Mouse (Mus musculus) layer of hippocampus, adult 8-10 months (tissue): ENCODE data around the gene Prpf40a. TPM values are rescaled to one million over a fixed set of nuclear protein-coding genes. Genes with fewer than 3 reads are reported as not detected.

ENCODE experiments used
- DNase-seq, 2 experiments: peaks; one replicate each; pipeline ENCODE4 v3.0.0; 2022; ENCODE audit warnings: low spot score in 2 of 2
- total RNA-seq, 4 experiments: library from RNA; stranded (reverse); gene quantifications; 2 replicates each; pipeline ENCODE4 v1.2.4; 2022

The Prpf40a gene
- 10 to 100 TPM; 46.4 to 54.2 (median 49.5) TPM for total RNA-seq

DNA sequence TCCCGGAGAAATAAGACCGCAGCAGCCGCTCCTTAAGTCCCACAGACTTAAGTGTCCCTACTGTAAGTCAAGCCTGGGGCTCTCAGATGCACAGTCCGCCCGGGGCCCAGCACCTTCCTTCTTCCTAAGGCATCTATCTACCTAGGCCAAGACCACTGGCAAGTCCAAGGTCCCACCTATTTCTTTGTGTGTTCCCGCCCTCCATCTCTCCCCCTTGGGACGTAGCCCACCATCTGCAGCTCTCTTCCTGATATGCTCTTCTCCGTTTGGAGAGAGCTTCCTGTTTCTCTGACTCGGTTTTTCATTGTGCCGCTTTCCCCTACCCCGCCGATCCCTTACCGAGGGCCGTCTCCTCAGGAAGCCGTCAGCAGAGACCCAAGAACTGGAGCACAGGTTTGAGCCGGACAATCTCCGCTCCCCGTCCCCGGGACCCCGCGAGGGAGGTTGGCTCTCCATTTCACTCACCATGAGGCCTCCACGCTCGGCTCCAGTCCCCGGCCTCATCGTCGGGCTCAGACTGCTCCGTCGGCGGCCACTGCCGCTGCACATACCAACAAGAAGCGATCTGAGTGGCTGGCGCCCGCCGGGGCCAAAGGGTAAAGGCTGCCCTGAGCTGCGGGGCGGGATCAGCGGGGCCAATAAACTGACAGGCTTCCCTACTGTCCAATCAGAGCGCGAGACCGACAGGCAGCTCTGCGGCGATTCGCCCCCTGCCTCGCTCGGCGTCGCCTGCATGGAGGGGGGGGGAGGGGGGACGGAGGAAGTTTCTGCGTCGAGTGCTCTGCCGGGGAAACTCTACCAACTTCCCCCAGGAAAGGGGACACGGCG is at the start of gene Prpf40a:
Prpf40a (minus strand) TSS at position 601 of the 828 bp plus-strand sequence.
- DNase-seq = peak; percentile 98 to 99

GRCm38 (mm10) chr2:53222242-53222641 is 31.2 kb upstream of the Prpf40a start:
- DNase-seq = no peak

- DNase-seq = no peak
Measured at GRCm38 (mm10) chr2:53213493-53213892, 22.4 kb upstream of the Prpf40a start.

- no peak for DNase-seq
Measured at GRCm38 (mm10) chr2:53206749-53207148, 15.7 kb upstream of the Prpf40a start.

GRCm38 (mm10) chr2:53204373-53205274 is 13.5 kb upstream of the Prpf40a start:
- no peak for DNase-seq

- no peak for DNase-seq
Measured at GRCm38 (mm10) chr2:53200164-53200885, 9.2 kb upstream of the Prpf40a start.

DNA sequence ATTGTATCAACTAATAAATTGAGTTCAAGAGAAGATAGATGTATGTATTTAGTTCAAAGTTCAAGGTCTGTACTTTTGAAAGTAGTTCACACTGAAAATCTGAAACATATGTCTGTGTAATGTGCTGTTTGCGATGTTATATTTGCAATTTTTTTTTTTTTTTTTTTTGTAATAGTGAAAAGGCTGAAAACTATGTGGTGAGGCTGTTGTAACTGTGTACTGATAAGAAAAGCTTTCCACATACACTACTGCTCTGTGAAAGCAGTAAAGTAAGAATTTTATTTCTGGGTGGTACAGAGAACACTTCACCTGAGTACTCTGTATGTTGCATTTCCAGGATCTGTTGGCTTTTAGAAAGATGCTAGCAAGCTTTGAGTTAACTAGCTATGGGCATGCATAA is 8.1 kb upstream of the Prpf40a start:
- DNase-seq = no peak

DNA sequence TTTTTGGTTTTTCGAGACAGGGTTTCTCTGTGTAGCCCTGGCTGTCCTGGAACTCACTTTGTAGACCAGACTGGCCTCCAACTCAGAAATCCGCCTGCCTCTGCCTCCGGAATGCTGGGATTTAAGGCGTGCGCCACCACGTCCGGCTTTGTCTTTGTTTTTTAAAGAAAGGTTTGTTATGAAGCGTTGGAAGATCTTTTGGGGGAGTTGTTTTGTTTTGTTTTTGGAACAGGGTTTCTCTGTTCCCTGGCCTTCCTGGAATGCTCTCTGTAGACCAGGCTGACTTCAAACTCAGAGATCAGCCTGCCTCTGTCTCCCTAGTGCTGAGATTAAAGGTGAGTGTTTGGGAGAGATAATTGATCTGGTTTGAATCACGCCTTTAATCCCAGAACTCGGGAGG is 5.3 kb upstream of the Prpf40a start:
- DNase-seq = no peak

DNA sequence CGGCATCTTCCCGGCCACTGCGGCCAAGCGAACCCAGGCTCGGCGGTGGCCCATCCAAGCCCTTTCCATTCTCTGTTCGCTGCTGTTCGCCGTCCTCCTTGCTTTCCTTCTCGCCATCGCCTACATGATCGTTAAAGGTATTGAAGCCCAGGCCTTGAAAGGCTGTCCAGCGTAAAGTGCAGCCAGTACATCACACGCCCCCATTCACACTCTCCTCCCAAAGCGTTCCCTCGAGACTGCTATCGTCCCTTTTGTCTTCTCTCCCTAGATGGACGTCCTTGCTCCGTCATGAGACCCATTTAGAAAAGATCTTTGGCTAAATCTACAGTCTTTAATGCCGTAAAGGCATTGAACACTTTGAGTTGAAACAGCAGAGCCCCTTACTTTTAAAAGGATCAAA is 1.3 kb upstream of the Prpf40a start:
- DNase-seq = no peak

DNA sequence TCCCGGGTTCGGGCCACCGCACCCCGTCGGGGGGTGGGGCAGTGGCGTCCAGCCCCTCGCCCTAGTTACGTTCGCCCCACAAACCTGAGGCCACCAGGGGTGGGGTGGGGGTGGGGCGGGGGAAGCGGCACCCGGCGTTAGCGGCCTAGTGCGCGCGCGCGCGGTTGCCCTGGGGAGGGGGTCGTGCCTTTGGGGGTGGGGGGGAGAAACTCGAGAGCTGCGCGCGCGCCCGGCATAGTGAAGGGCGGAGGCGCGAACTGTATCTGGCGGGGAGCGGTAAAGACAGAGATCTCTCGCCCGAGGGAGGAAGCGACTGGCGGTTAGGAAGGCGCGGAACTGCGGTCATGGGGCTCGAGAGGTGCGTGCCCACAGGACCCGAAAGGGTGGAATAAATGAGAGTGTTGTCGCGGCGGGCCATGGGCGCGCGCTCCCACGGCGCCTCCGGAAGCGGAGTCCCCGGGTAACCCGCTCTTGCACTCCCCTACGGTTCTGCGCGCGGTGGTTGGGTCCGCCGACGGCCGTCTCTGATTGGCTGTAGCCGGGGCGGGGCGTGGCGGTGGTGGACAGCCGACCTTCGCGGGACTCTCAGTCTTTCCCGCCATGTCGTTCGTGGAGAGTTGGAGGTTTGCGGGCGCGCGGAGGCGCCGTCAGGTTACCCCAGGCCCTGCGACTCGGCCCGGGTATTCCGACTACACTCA is 588 bp upstream of the Prpf40a start, which contains the start of gene Arl6ip6:
Arl6ip6 (plus strand) TSS at position 204 of the 698 bp plus-strand sequence.
- peak; percentile 93 to 97 for DNase-seq

DNA sequence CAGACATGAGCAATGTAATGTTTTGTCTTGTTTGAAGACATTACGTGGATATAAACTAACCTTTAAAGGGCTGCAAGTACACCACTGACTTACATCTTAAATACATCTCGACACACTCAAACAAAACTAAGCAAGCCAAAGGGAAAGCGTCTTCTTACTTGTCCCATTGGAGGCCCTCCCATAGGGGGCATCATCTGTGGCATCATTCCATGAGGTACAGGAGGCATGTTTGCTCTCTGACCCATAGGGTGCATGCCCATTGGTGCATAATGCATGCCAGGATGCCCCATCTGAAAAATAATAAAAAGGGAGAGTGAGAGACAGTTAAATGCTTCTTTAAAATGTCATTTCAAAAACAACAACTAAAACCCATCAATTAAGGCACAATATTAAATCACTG is 1.3 kb downstream of the Prpf40a start:
- DNase-seq = no peak

DNA sequence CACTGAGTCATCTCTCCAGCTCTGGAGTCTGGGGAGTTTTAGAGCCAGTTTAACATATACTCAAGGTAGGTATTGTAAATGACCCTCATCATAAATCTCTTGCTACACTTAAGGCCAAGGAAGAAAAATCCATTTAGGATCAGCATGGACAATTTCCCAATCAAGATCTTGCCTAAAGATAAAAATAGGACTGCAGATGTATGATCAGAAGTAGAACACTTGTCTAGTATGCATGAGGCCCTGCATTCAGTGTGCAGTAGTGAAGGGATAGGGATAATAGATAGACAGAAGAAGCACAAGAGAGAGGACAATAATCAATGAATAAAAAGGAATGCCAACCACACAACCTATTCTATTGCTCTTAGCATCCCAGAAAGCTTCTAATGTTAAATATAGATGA is 11.2 kb downstream of the Prpf40a start:
- DNase-seq = no peak

DNA sequence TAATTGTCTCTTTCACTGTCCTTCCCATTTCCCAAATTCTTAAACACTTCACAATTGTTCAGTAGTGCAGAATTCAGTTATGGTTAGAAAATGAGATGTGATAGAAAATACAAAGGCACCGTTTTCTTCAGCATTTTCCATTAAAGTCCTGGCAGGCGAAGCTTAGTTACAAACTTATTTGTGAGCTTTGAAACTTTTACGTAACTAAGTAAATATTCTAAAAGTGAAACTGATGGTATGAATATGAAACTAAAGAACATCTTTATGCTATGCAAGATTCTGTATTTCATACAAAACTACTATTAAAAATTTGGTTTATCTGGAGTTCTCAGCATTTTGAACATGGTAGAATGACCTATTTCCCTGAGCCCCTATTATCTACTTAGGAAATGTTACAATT is 12.1 kb downstream of the Prpf40a start:
- DNase-seq = no peak

DNA sequence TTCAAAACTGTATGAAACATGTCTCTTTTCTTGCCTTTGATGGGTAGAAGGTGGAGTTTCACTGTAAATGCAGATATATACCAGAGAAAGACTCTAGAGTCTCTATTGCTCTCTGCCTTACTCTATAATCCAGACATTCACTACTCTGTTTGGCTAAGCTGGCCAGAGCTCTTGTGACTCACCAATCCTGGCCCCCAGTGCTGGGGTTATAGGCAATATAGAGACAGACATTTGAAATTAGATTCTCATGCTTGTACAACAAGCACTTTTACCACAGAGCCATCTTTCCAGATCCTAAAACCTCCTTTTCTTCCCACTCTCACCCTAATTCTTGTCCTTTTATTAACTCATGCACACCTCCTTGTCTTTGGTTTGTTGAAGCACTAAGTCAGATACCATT is 17.1 kb downstream of the Prpf40a start:
- DNase-seq = no peak

DNA sequence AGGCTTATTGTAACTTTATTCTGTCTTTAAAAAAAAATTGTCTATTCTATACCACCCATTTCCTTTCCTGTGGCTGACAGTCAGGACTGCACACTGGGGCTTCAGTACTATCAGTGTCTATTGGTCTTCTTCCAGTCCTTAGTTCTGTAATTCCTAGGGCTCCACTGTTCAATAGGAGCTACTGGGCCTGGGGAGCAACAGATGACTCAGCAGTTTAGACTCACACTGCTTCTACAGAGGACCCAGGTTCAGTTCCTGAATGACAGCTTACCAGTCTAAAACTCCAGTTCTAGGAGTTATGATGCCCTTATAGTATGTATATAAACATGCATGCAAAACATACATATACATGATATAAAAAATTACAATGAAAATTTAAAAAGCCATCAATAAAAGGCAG is 44.2 kb downstream of the Prpf40a start:
- DNase-seq = no peak

GRCm38 (mm10) chr2:53131567-53131966 is 59.5 kb downstream of the Prpf40a start:
- DNase-seq = no peak

DNA sequence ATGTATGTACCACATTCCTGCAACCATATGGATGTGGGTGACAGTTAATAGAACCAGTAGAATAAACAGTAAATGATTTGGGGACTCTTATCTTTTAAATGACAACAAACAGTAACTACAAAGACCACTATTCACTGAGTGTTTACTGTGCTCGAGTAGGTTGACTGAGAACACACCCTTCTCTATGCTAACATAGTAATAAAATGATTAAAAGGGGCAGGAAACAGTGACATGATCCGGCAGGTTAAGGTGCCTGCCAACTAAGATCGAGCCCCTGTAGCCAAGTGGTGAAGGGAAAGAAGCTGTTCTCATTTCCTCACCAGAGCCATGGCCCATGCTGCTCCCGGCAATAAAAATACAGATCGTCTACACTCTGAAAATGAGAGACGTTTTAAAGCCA is 62.0 kb downstream of the Prpf40a start:
- DNase-seq = no peak

GRCm38 (mm10) chr2:53125998-53126397 is 65.1 kb downstream of the Prpf40a start:
- no peak for DNase-seq

DNA sequence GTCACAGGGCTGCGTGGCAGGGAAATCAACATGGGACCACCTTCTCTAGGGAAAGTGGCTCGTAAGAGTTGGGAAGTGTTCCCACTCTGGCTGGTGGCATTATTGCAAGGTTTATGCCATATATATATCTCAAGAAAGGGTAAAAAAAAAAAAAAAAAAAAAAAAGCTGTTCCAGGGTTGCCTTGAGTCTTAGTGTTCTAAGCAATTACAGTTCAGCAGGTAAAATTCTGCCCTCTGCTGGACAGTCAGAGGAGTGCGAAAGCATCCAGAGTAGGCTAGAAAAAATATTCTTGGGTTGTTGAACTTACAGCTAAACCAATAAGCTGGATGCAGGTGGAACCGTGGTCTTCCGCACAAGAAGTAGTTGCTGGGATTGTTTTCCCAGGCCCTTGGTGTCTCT is 69.3 kb downstream of the Prpf40a start:
- peak in 1 of 2 experiments; percentile 61 for DNase-seq

DNA sequence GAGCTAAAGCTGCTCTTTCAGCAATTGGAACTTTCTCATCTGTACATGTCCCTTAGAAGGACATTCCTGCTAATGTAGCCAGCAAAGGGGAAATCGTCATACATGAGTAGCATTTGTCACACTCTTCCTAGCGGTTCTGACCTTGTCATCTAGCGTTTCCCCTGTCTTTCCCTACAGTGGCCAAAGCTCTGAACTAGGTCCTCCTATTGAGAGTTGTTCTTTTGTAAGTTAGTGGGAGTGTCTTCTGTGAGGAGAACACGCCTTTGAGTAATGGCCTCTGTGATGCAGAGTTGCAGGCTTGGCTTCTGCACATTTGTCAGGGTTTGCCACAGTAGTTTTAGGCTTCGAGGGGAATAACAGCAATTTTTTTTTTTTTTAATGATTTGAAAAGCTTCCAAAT is 82.5 kb downstream of the Prpf40a start:
- no peak for DNase-seq

DNA sequence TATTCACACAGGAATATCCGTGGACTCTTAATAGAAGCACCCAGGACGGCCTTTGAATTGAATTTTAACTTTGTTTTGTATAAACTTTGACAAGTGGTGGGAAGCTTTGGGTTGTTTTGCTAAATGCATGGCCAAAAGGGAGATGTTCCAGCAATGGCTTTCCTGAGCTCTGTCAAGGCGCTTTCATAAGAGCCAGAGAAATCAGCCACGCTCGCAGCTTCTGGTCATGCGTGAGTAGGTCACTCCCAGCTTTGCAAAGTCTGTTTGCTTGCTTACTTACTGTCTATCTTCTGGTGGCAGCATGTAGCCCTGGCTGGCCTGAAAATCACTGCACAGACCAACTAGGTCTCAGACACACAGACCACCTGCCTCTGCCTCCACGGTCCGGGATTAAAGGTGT is 84.6 kb downstream of the Prpf40a start:
- no peak for DNase-seq
